Mouse (Mus musculus) kidney, adult 2 months (tissue): ENCODE data around the gene Atg4d.

Experiments used
- CTCF ChIP-seq: fragments of 200-500 bp; conservative IDR thresholded peaks from 2 replicates; pipeline ENCODE4 v1.5.1; 2011; ENCODE audit warnings: low read depth, mild to moderate bottlenecking, control low read depth, low read length, moderate library complexity, mixed read lengths; ENCODE audit not compliant: insufficient read depth, insufficient read length
- POLR2A ChIP-seq: fragments of 200-500 bp; IDR thresholded peaks from one replicate; pipeline ENCODE4 v1.6.1; 2011; ENCODE audit warnings: low read depth, low read length, control low read depth

GRCm38 (mm10) chr9:21322211-21322916 is 57.3 kb downstream of the Atg4d start:
- TF ChIP-seq POLR2A: no peak
- TF ChIP-seq CTCF: no peak
